Mouse (Mus musculus) liver, postnatal 0 days (tissue): ENCODE measurements around the gene Hist3h2ba.
"Not testable (repeated sequence)": the region's sequence is repeated elsewhere in the genome, so short reads cannot be mapped to it uniquely, and the experiment has no call there.

Source experiments
- CTCF ChIP-seq: sonication (generic); IDR thresholded peaks from 2 replicates; pipeline ENCODE4 v1.5.1; 2016; ENCODE audit warnings: antibody characterized with exemption, low read depth
- EP300 ChIP-seq: IDR thresholded peaks from 2 replicates; pipeline ENCODE4 v1.6.1; 2016; ENCODE audit warnings: antibody characterized with exemption, low read depth, mild to moderate bottlenecking

GRCm38 (mm10) chr11:58954170-58954419 is 5.4 kb downstream of the Hist3h2ba start:
- TF ChIP-seq CTCF, EP300: not testable (repeated sequence)
